Mouse (Mus musculus): ENCODE results near the gene Lingo2.

Gene Lingo2

DNA sequence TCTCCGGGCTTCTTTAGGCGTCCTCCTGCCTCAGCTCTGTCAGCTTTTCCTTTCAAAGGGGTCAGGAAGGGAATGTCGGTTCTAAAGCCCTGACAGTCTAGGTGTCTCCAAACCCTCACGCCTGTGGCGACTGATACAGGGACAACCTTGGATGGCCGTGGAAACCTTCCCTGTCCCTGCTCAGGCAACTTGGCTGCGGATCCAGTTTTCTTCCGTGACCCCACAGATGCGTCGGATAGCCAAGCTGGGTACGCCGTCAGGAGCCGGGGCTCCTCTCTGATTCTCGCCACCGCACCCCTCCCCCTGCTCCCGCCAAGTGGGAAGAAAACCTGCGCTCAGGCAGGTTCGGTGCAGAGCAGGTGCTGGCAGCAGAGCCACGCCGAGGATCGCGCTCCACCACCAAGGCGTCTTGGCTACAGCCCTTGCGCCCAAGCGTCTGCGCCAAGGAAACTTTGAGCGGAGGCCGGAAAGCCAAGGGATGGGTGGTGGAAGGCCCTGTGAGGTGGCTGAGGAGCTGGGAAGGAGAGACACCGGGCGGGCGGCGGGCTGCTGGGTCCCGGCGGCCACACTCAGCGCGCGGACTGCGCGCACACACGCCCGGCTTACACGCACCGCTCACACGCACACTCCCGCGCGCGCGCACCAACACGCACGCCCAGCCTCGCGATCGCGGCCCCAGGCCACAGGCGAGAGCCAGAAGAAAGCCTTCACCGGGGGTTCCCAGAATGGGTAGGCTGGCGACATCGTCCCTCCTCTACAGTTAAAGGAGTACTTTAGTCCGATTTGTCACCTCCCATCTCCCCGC, at the start of gene Lingo2:
Gene Lingo2 (minus strand): TSS at position 598 of the 805 bp plus-strand sequence.
- DNase-seq (ENCODE audit: inconsistent ontology term) = peak; percentile 34

DNA sequence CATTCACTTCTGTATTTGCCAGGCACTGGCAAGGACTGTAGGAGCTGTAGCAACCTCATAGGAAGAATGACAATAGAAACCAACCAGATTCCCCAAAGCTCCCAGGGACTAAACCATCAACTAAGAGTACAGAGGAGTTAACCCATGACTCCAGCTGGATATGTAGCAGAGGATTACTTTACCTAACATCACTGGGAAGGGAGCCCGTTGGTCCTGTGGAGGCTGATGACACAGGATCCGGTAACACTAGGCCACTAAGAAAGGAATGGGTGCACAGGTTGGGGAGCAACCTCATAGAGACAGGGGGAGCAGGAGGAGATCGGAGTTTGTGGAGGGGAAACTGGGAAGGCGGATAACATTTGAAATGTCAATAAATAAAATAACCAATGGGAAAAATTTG, 21.8 kb upstream of the Lingo2 start:
- DNase-seq (ENCODE audit: inconsistent ontology term) = no peak

DNA sequence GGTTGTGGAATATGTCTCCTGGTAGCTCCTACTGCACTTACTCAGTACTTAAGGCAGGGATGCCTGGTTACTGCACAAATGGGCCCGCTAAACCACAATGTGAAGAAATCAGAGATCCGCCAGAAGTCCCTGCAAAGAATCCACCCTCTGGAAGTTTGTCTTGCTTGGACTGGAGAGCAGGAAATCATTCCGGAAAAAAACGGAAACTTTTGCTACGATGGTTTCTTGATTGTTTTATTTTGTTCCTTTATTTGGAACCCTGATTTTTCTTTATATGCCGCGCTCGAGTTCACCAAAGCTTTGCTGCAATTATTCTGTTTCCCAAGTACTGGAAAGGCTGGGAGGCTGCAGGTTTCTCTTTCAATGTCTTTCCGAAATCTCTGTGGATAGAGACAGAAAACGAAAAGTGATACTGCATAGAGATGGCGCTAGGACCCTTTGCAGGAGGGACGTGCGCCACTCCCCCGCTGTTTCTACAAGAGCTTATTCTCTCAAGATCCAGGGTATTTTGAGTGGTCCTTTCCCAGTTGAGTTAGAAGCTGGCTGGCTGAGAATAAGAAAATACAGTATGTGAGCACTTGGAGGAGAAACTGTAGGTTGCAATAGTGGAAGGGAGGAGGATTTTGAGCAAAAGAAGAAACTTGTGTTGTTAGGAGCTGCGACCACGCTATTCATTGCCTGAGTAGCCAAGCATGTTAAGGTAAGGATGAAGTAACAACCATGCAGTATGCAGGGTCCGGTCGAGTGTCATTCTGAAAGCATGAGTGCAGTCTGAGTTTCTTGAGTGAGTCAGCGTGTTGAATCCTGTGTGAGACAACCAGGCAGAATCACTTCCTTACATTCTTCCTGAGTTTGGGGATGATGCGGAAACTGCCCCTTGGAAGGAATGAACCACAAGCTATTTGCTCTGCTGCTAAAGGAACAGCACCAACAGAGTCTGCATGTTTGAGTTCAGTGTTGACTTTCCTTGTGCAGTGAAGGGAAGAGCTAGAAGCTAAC, 1.2 kb upstream of the Lingo2 start:
- DNase-seq (ENCODE audit: inconsistent ontology term) = peak; percentile 34

DNA sequence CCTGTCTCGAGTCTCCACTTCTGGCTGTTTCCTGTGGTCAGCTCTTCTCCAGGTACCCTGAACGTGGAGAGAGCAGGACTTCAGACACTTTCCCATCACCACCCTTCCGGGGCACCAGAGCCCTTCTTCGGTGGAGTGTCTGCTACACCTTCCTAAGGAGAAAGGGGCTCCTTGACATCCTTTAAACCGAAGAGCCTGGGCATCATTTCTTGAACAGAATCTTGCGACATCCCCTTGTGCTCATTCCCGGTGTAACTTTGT, 338 bp upstream of the Lingo2 start:
- DNase-seq (ENCODE audit: inconsistent ontology term) = peak; percentile 51

DNA sequence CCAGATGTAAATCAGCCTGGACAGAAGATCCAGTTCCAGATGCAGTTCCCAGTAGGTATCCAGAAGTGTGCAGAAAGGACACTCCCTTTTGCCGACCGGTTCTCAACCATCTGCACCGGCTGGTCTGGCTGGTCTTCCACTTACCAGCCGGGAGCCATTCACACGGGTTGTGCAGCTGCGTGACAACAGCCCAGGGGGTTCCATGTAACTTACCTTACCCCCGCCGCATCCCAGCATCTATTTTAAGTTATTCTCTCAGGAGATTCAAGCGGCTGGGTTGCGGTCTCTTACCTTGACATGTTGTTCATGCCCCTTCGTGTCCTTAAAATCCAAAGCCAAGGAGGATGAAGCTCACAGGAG, 777 bp downstream of the Lingo2 start:
- DNase-seq (ENCODE audit: inconsistent ontology term) = no peak

DNA sequence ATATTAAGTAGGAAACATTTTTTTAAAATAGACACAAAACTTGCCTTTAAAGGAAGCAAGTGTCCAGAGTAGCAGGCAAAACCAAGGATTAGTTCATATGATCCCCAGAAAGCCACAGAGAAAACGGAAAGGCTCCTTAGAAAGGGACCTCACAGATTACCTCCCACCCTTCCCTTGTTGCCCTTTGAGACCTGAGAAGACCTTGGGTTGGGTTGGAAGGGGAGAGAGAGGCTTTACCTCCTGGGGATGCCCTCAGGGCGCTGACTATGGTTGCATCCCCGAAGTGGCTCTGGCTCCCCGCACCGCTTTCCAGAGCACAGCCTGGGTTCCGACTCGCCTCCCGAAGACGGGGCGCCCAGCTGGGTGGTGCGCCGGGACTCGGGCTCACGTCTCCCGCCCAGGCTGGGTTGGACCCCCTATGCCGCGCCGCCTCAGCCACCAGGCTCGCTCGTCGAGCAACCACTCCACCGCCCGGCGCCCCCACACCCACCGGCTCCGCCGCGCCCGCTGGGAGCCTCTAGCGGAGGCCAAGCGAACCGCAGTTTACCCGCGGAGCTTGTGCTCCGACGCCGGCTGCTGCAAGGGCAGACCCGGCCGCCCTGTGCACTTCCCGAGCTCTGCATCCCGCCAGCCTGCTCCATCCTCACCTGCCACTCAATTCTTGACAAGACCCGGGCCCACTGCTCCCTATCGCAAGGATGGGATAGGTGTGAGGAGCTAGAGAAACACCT, 1.4 kb downstream of the Lingo2 start:
- peak; percentile 79 for DNase-seq (ENCODE audit: inconsistent ontology term)

DNA sequence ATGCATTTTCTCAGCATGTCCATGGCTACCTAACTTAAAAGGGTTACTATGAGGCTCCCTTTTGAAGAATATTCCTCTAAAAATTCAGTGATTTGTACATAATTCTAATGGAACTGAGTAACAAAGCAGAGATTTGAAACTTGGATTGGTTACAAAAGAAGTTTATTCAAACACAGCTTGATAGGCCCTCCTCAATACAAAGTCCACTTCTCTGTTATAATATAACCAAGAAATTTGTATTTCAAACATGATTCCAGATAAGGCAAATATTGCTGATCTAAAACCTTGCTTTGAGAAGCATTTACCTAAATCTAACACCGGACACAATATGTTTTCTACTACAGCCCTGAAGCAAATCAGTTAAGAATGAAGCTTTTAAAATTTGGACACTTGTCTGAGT, 60.7 kb downstream of the Lingo2 start:
- DNase-seq (ENCODE audit: inconsistent ontology term) = no peak

DNA sequence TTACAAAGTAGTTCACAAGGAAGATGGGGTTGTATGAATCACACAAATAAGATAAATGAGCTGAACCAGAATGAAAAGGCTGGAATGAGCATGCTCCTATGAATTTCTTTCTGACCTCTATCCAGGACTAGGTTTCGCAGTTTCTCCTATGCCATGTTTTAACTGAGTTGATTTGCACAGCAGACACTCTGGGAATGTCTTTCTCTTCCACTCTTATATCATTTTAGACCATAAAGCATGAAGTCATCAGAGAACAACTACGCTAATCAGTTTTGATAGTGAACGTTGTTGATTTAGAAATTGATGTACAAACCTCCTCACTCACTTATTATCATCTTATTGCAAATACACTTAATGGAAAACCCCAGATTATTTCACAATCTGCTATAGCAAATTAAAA, 61.2 kb downstream of the Lingo2 start:
- DNase-seq (ENCODE audit: inconsistent ontology term) = no peak

DNA sequence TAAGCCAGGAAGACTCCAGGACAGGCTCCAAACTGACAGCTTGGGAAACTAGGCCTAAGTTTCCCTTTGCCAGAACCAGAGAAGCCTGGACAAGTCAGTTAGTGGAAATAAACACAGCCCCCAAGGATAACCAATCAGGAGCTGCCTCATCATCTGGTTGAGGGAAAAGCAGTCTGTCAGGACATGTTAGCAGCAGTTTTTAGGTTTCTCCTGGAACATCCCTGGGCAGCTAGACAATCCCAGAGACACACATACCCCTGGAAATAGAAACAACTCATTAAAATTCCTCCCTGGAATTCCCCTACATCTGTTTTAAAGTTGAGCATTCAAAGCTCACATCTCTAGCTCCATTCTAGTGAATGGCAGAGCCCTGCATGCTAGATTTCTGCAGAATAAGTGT, 76.8 kb downstream of the Lingo2 start:
- peak; percentile 14 for DNase-seq (ENCODE audit: inconsistent ontology term)

DNA sequence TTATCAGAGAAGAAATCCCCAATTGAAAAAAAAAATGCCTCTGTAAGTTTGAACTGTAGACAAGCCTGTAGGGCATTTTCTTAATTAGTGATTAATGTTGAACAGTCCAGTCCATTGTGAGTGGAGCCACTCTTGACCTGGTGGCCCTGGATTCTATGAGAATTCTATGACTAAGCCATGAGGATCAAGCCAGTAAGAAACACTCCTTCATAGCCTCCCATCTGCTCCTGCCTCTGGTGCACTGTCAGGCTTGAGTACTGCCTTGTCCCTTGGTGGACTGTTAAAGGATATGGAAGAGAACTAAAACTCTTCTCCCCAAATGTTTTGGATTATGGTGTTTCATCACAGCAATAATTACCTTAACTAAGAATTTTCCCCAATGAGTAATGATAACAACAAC, 126.6 kb downstream of the Lingo2 start:
- DNase-seq (ENCODE audit: inconsistent ontology term) = peak; percentile 68

DNA sequence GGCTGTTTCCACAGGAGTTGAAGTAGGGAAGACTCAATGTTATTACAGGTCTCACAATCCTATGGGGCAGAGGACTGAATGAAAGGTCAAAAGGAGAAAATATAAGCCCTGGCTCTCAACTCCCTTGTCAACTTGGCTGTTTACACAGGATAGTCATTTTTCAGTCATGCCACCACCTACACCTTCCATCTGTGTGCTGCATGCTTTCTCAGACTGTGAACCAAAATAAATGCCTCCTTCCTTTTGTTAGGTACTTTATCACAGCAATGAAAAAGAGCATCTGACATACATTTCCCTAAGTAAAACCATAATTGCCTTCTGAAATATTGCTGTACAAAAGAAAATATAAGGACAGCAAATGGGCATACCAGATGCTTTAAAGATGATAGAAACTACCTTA, 129.6 kb downstream of the Lingo2 start:
- DNase-seq (ENCODE audit: inconsistent ontology term) = no peak

DNA sequence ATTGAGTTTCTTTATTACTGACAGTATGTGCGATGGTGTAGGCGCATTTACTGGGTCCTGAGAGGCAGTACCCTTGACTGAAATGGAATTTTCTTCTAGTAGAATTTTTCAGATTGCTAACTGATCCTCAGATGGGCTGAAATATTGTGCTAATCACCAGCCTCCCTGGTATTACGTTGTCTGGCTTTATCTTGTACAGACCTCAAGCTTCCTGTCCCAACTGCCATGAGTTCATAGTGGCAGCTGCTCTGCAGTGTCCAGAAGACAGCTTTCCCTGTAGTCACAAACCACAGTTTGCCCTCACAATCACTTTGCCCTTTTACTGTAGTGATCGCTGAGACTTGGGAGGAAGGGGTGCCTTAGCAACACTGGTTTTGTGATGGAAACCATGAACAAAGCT, 176.5 kb downstream of the Lingo2 start:
- no peak for DNase-seq (ENCODE audit: inconsistent ontology term)

DNA sequence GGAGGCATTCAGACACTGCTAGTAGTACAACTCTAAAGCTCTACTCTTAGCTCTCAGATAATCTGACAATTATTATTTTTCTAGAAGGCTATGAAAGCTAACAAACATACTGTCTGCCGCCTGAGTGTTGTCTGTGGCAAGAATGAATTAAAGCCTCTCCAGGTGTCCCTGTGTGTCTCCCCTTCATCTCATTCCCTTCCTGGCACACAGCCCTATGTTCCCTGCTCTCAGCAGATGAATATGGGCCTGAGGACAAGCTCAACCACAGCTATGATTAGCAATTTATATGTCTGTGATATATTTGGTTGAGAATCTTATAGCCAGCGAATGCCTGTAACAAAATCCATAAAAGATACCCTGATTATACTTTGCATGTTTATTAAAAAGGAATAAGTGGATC, 220.9 kb downstream of the Lingo2 start:
- no peak for DNase-seq (ENCODE audit: inconsistent ontology term)

DNA sequence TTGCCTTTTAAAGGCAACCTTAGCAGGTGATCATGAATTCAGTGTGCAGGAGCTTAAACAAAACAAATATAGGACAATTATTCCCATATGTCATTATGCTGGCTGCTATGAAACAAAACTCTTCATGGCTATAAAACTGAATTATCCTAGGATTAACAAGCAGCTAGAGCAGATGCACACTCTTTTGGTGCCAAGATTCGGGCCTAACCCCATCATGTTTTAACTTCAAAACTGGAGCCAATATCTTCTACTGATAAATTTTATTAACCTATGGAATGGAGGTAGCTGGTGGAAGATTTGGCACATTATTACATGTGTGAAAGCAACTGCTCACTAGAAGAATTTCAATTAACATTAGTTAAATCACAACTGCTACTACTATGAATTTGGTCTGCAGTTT, 235.1 kb downstream of the Lingo2 start:
- DNase-seq (ENCODE audit: inconsistent ontology term) = no peak

DNA sequence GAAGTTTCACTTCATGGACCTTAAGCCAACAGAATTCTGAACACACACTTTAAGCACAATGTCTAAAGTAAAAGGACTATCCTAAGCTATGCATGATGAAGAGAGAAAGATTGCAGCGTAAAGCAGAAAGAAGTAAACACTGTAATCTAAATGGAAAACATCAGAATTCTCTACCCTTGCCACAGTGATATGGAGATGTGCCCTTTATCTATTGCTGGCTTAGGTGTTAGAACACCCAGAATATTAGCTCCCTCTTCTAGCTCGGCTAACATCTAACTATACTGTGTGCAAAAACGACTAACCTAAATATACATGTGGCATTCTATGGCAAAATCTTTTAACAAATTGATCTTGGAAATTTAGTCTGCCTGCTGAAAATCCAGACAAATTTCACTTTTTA, 252.7 kb downstream of the Lingo2 start:
- DNase-seq (ENCODE audit: inconsistent ontology term) = no peak

DNA sequence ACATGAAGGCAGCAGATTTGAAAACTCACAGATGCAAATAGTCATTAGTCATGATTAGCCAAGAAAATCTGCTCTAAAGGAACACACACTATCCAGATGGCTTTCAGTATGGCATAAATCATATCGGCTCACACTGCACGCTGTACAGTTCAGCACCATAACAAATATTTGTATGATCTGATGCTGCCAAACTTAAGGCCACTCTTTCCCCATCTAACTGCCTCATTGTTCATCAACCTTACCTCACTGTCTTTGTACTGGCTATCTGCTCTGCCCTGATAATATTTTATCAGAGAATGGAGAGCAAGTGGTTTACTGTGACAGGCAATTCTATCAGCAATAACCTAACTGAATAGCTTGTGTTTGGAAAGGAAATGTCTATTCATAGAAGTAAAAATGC, 254.7 kb downstream of the Lingo2 start:
- no peak for DNase-seq (ENCODE audit: inconsistent ontology term)

DNA sequence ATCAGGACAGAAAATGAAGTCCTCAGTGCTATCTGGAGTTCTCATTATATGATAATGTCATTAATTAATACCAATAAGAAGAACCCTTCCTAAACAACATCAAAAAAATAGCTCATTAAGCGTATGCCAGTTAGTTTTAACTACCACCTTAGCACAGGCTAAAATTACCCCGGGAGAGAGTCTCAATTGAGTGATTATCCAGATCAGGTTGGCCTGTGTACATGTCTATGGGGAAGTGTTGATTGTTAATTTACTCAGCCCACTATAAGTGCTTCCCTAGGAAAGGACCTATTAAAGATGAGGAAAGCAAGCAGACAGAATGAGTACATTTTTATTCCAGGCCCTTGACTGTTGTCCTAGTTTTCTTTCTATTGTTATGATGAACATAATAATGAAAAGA, 291.6 kb downstream of the Lingo2 start:
- no peak for DNase-seq (ENCODE audit: inconsistent ontology term)

DNA sequence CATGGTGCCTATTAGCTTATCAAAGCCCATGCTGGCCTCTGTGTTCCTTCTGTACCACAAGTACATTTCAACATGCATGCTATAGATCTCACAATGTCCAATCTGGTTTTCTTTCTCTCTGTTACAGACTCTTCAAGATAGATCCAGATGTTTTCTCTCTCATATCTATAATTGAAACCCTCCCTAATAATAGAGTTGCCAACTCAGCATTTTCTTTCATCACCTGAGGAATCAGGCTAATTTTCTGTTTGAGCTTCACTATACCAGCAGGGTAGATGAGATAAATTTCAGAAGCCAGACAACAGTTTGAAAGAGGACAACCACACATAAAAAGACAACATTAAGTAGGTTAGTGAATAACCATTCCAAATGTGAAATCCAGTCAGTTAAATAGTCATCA, 303.8 kb downstream of the Lingo2 start:
- no peak for DNase-seq (ENCODE audit: inconsistent ontology term)

DNA sequence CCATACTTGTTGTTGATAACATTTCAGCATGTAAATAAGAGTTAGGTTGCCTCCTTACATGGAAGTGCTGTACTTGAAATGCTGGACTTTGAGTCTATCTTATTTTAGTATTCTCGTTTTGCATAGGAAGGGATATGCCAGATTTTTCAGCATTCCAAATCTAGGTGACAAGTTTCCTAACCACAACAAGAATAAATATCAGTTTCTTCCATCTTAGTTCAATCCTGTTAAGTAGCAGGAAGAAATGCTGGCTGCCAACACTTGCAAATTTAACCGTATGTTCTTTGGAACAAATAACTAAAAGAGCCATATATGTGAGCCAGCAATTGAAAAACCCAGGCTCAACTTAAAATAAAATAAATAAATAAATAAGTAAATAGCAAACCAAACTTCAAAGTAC, 315.9 kb downstream of the Lingo2 start:
- no peak for DNase-seq (ENCODE audit: inconsistent ontology term)

DNA sequence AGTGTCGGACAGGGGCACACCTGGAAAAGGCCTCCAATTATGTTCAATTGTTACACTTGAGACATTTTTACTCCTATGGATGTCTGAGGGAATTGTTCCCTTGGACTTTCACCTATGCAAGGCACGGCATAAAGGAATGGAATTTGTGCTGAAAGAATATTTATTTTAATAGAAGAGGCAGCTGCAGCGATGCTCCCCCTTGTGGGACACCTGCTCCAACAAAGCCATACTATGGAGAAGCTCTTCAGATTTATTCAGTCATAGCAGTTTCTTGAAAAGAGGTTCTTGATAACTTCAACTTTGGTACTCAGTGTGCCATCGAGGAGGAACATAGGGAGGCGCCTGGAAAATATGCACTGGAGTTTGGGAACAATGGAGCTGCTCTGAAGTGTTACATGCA, 374.7 kb downstream of the Lingo2 start:
- DNase-seq (ENCODE audit: inconsistent ontology term) = no peak

DNA sequence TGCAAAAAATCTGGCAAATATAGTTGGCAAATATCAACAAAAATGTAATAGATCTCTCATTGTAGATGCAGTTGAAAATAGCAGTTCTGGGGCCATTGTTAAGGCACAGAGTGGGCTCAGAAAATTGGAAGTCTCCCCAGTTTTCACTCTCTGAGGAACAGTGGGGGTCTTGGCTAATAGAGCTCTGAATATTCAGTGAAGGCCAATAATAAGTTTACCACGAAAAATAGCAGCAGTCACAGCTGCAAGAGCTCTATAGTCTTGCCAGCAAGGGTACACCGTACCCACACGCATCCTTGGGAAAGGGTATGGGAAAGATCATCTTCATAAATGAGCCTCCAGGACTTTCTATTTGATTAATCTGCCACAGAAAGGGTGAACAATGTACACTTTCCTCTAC, 375.3 kb downstream of the Lingo2 start:
- DNase-seq (ENCODE audit: inconsistent ontology term) = no peak

DNA sequence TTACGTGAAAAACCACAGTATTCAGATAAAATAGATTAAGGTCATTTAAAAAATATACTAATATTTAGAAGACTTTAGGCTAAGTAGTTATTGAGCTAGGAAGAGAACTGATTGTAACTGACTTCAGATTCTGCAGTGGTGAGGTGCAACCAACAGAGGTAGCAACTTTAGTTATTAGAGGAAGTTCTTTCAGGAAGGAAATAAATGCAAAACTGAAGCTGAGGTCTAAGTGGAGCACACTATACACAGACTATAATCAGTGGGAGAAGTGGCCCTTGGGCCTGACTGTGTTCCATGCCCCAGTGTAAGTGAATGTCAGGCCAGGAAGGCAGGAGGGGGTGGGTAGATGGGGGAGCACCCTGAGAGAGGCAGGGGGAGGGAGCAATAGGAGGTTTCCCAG, 385.0 kb downstream of the Lingo2 start:
- DNase-seq (ENCODE audit: inconsistent ontology term) = no peak

DNA sequence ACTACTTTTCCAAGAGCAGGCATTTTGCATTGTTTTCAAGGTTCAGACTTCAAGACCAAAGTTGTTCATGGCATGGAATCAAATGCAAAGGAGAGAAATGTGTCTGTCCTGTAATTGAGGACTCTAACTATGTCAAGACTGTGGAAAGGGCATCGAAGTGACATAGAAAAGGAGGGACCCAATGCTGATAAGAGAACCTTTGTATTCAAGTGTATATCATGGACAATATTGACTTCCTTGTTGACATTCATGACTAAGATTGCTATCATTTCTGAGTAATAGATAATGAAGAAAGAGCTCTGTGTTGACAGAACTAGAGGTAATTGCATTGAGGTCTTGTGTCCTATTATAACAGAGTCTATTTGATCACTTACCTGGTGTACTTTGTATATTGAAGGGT, 390.6 kb downstream of the Lingo2 start:
- DNase-seq (ENCODE audit: inconsistent ontology term) = no peak

Data from Muller cell, postnatal 12 days (primary cell).